Mouse (Mus musculus) heart, embryonic 14.5 days (tissue): ENCODE measurements around the gene Olfr1505. TPM values are rescaled to one million over a fixed set of nuclear protein-coding genes. Genes with fewer than 3 reads are reported as not detected.

Experiments
- ATAC-seq: fragments of 200-750 bp; cut with Nextera tagmentation; 2 replicates; pipeline ENCODE4 v1.8.0; 2017; ENCODE audit warnings: low read depth, moderate TSS enrichment; ENCODE audit not compliant: insufficient number of reproducible peaks, insufficient read depth, low FRiP score
- H3K27ac ChIP-seq, 2 experiments: fragments of 200-500 bp in 1 of 2; fragments of 300-500 bp in 1 of 2; sonication (generic) in 1 of 2; replicated peaks in 1 of 2; 2 replicates each; pipeline ENCODE4 v1.5.1; 2012 to 2014; ENCODE audit warnings: low read depth in 2 of 2, low read length in 2 of 2, control low read depth in 1 of 2, mild to moderate bottlenecking in 1 of 2, mixed read lengths in 1 of 2; ENCODE audit not compliant: control insufficient read depth in 1 of 2, insufficient read depth in 1 of 2
- H3K27me3 ChIP-seq: fragments of 300-500 bp; sonication (generic); 2 replicates; pipeline ENCODE4 v1.6.1; 2014; ENCODE audit warnings: mild to moderate bottlenecking, low read length, control low read depth; ENCODE audit not compliant: control insufficient read depth, insufficient read depth
- H3K36me3 ChIP-seq: fragments of 300-500 bp; sonication (generic); 2 replicates; pipeline ENCODE4 v1.6.1; 2014; ENCODE audit warnings: mild to moderate bottlenecking, control low read depth, low read length, mixed read lengths; ENCODE audit not compliant: control insufficient read depth, insufficient read depth
- H3K4me1 ChIP-seq, 2 experiments: fragments of 200-500 bp in 1 of 2; fragments of 300-500 bp in 1 of 2; sonication (generic) in 1 of 2; 2 replicates each; pipeline ENCODE4 v1.6.1; 2012 to 2014; ENCODE audit warnings: low read length in 2 of 2, control low read depth in 1 of 2, mixed read lengths in 1 of 2; ENCODE audit not compliant: control insufficient read depth in 2 of 2, insufficient read depth in 2 of 2
- H3K4me2 ChIP-seq: fragments of 300-500 bp; sonication (generic); 2 replicates; pipeline ENCODE4 v1.6.1; 2014; ENCODE audit warnings: mild to moderate bottlenecking, low read length
- H3K4me3 ChIP-seq, 2 experiments: fragments of 200-500 bp in 1 of 2; fragments of 300-500 bp in 1 of 2; sonication (generic) in 1 of 2; 2 replicates each; pipeline ENCODE4 v1.5.1; 2012 to 2014; ENCODE audit warnings: low read length in 2 of 2, mild to moderate bottlenecking in 2 of 2, control low read depth in 1 of 2, low read depth in 1 of 2, moderate library complexity in 1 of 2; ENCODE audit not compliant: control insufficient read depth in 1 of 2, insufficient read depth in 1 of 2
- H3K9ac ChIP-seq: fragments of 300-500 bp; sonication (generic); 2 replicates; pipeline ENCODE4 v1.6.1; 2014; ENCODE audit warnings: mild to moderate bottlenecking, low read length
- H3K9me3 ChIP-seq: fragments of 300-500 bp; sonication (generic); 2 replicates; pipeline ENCODE4 v1.6.1; 2016; ENCODE audit warnings: low read length, control low read depth; ENCODE audit not compliant: control insufficient read depth
- WGBS: fragments of 180-500 bp; shearing (Covaris S2); extraction: QIAGEN DNeasy Blood & Tissue Kit; methylation state at CpG from one replicate; pipeline ENCODE4 v1.1.7; 2014; 5-methylcytosine and 5-hydroxymethylcytosine counted together
- polyA plus RNA-seq: library from polyadenylated mRNA; unstranded; fragments of >200 nt; fragmentation: Nextera tagmentation; extraction: Ambion mirVana; gene quantifications from 2 replicates; pipeline ENCODE4 v1.2.1, GENCODE M21; 2014

The Olfr1505 gene
- not detected in 2 replicates for polyA plus RNA-seq

DNA sequence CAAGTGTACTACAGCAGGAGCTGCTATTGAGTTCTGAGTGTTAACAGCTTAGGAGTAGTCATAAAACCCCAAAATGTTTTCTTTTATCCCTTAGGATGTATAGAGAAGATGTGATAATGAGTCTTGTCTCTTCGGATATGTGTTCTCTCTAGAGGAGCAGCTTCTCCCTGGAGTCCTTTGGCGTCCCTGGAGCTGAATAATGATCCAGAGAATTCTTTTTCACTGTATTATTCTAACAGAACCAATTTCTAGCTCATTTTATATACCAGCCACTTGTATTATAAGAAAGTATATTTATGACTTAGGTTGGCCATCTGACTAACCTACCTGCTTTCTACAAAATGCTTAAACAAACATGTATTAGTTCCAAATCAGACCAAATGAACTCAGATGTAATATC is at the start of gene Olfr1505:
Gene Olfr1505 (plus strand): TSS at position 301 of the 400 bp plus-strand sequence.
- Histone ChIP-seq H3K9ac (no peak within 1 kb of the TSS), H3K27ac (no peak within 1 kb of the TSS), H3K36me3 (no peaks in the 10 kb centered on the region), H3K27me3 (no peaks in the 10 kb centered on the region), H3K4me2 (no peak within 1 kb of the TSS), H3K4me1 (no peaks in the 10 kb centered on the region), H3K4me3 (no peak within 1 kb of the TSS), H3K9me3 (no peaks in the 10 kb centered on the region)
- 59% methylated on average over 2 of the region's 2 CpGs for WGBS
- ATAC-seq: no peak

DNA sequence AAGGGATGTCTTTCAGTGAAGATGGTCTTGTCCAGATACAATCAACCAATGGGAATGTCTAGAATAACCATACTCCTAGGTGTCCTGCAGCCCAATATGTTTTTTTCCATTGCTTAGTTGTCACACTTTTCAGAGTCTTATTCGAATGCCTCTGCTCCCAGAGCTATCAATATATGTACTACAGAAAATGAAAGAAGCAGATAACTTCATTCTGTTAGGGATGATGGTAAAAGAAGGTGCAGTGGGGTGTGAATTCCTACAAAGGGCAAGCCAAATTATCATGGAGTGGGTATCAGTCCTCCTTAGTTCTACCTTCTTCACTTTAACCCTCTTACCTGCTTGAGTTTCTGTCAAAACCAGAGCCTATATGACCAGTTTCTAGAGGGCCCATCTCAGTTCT is 15.5 kb upstream of the Olfr1505 start, which contains the start of gene Olfr1504:
Gene Olfr1504 (minus strand): TSS at position 101 of the 400 bp plus-strand sequence.
- ATAC-seq: no peak
- H3K4me1 ChIP-seq: no peaks in the 10 kb centered on the region
- no peaks in the 10 kb centered on the region for H3K36me3 ChIP-seq
- H3K27me3 ChIP-seq: no peaks in the 10 kb centered on the region
- WGBS: 44% methylated on average over 1 of the region's 1 CpGs
- no peak within 1 kb of the TSS for H3K4me3 ChIP-seq
- no peak within 1 kb of the TSS for H3K4me2 ChIP-seq
- no peak within 1 kb of the TSS for H3K9ac ChIP-seq
- no peak within 1 kb of the TSS for H3K27ac ChIP-seq
- H3K9me3 ChIP-seq: no peaks in the 10 kb centered on the region

Other genes with a start within 250 kb of the Olfr1505 start
- not detected in 2 replicates for gene Olfr1491, start 216.3 kb upstream of the Olfr1505 start, polyA plus RNA-seq
- gene Olfr1493-ps1, start 190.3 kb upstream of the Olfr1505 start, polyA plus RNA-seq: not detected in 2 replicates
- not detected in 2 replicates for gene Olfr1494, start 173.8 kb upstream of the Olfr1505 start, polyA plus RNA-seq
- gene Olfr1495, start 148.9 kb upstream of the Olfr1505 start, polyA plus RNA-seq: not detected in 2 replicates
- gene Olfr1496, start 135.7 kb upstream of the Olfr1505 start, polyA plus RNA-seq: not detected in 2 replicates
- not detected in 2 replicates for gene Olfr1497, start 115.3 kb upstream of the Olfr1505 start, polyA plus RNA-seq
- not detected in 2 replicates for gene Olfr1499, start 94.1 kb upstream of the Olfr1505 start, polyA plus RNA-seq
- not detected in 2 replicates for gene Olfr1500, start 83.0 kb upstream of the Olfr1505 start, polyA plus RNA-seq
- not detected in 2 replicates for gene Olfr1501, start 62.8 kb upstream of the Olfr1505 start, polyA plus RNA-seq
- not detected in 2 replicates for gene Olfr1502, start 51.7 kb upstream of the Olfr1505 start, polyA plus RNA-seq
- gene Olfr1504, start 15.6 kb upstream of the Olfr1505 start, polyA plus RNA-seq: not detected in 2 replicates